Mouse (Mus musculus): ENCODE measurements around the gene Syt1. TPM values are rescaled to one million over a fixed set of nuclear protein-coding genes. Genes with fewer than 3 reads are reported as not detected.

Gene Syt1
- total RNA-seq, 2 experiments from 2014 or later = 1,117 to 1,180 TPM

- intact Hi-C loops (cut with DNase I) = no loop called here
- DNase-seq (ENCODE audit: low spot score in 2 of 2) = no peak
Observed at GRCm38 (mm10) chr10:108504128-108504870, 506.5 kb downstream of the Syt1 start.

DNA sequence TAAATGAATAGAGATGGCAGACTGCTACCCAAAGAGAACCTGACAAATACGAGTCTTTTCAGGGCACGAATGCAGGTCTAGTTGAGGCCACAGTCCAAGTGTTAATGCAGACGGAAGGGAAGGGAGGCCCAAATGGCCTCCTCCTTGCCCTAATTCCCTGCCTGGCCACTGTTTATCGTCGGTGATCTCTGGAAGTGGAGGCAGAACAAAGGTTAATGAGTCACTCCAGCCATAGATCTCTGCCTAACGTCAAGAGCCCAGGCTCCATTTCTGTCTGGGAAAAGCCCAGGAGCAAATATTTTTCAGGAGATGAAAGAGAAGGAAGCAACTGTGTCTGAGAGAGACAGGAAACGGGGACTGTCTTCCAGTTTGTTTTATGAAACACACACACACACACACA, 520.6 kb downstream of the Syt1 start:
- intact Hi-C loops (cut with DNase I) = no loop called here
- DNase-seq (ENCODE audit: low spot score in 2 of 2) = no peak

DNA sequence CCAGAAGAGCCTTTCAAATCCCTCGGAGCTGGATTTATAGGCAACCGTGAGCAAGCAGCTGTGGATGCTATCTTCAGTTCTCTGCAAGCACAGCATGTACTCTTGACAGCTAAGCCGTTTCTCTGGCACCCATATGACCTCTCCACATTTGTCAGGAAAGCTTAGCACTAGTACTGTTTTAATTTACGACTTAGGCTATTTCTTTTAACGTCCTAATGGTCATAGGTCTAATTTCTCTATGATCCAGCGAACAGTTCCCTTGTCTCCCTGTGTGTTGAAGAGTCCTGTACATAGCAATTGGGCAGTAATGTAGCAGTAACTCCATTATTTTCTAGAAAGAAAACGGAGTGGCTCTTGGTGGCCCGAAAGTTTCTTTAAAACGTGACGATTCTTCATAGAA, 526.8 kb downstream of the Syt1 start:
- intact Hi-C loops (cut with DNase I) = no loop called here
- DNase-seq (ENCODE audit: low spot score in 2 of 2) = no peak

- DNase-seq (ENCODE audit: low spot score in 2 of 2) = peak in 1 of 2 experiments; percentile 50
- intact Hi-C loops (cut with DNase I) = no loop called here
Observed at GRCm38 (mm10) chr10:108480146-108480850, 530.5 kb downstream of the Syt1 start.

GRCm38 (mm10) chr10:108470319-108470955, 540.3 kb downstream of the Syt1 start:
- no peak for DNase-seq (ENCODE audit: low spot score in 2 of 2)
- intact Hi-C loops (cut with DNase I) = no loop called here

DNA sequence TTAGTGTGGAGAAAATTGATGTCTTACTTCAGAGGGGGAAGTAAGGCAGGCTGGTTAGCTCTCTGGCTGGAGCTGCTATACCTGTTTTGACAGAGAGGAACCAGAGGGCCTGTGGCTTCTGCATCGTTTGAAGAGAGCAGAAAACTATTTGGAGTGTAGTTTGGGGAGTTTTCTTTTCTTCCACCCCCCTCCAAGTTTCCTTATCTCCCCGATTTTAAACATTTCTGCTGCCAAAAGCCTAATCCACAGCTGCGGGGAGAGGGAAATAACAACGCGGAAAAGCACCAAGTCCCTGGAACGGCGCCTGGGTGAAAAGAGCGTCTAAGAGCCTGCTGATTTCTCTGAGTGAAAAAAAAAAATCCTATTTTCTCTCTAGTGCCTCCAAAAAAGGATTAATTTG, 544.2 kb downstream of the Syt1 start:
- intact Hi-C loops (cut with DNase I) = no loop called here
- DNase-seq (ENCODE audit: low spot score in 2 of 2) = no peak

DNA sequence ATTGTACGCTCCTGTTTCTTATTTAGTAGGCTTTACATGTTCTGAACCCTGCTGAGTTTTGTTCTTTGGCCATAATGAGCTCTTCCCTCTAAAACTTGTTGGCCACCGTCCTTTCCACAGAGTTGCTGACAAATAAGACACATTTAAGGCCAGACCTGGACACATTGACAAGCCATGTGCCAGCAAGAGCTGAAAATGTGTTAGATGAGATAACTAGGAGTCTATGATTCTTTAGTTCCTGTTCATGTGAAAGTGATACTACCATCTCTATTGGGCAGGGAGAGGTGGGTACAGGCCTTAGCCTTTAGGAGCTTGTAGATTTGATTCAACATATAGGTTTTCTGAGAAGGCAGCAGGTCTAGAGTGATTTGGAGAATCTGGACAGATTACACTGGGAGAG, 548.9 kb downstream of the Syt1 start:
- DNase-seq (ENCODE audit: low spot score in 2 of 2) = no peak
- intact Hi-C loops (cut with DNase I) = no loop called here

- intact Hi-C loops (cut with DNase I) = loop anchor here (5.0 to 10.0 kb wide), 4 partner anchors 80 to 548 kb away; no protein-coding TSS in a partner anchor
- DNase-seq (ENCODE audit: low spot score in 2 of 2) = peak in 1 of 2 experiments; percentile 71
Observed at GRCm38 (mm10) chr10:108457054-108457453, 553.7 kb downstream of the Syt1 start.

GRCm38 (mm10) chr10:108455883-108456282, 554.9 kb downstream of the Syt1 start:
- peak in 1 of 2 experiments; percentile 64 for DNase-seq (ENCODE audit: low spot score in 2 of 2)
- intact Hi-C loops (cut with DNase I) = loop anchor here (5.0 to 10.0 kb wide), 4 partner anchors 81 to 549 kb away; no protein-coding TSS in a partner anchor

DNA sequence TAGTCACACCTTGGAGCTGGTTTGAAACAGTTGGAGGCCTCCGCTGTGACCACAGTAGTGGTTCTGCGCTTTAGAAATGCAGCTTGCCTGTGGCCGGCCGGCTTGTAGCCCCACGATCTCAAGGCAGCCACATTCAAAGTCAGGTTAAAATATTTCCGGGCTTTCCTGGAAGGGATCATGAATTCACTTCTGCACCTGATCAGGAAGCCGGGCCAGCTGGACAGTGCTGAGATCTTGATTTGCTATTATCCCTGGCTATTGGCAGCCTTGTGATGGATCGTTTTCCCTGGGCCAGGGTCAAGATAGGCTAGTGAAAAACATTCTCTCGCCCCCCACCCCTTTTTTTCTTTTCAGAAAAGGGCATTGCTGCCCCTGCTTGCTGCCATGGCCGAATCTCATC, 555.6 kb downstream of the Syt1 start:
- no peak for DNase-seq (ENCODE audit: low spot score in 2 of 2)
- intact Hi-C loops (cut with DNase I) = loop anchor here (5.0 to 10.0 kb wide), 4 partner anchors 82 to 550 kb away; no protein-coding TSS in a partner anchor

DNA sequence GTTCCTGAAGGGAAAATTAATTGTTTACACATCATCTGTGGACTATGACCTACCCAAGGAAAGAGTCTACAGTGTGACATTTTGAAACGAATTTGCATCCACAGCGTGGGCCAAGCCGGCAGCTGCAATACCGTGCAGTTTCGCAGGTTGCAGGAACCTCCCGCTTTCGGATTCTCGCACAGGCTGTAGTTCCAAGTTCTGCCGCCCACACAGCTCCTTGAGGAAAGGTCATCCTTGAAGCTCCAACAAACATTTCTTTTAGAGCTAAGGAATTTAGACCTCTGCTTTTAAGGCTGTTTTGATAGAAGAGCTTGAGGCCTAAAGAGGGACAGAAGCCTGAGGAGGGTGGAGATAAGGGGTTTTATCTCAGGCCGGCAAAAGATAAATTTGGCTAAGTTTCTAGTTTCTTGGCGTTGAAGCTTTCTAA, 556.1 kb downstream of the Syt1 start:
- peak; percentile 55 to 91 for DNase-seq (ENCODE audit: low spot score in 2 of 2)
- intact Hi-C loops (cut with DNase I) = loop anchor here (5.0 to 10.0 kb wide), 4 partner anchors 83 to 550 kb away; no protein-coding TSS in a partner anchor

- intact Hi-C loops (cut with DNase I) = loop anchor here (10.0 kb wide), 1 partner anchor 551 kb away; no protein-coding TSS in a partner anchor
- no peak for DNase-seq (ENCODE audit: low spot score in 2 of 2)
Observed at GRCm38 (mm10) chr10:108453561-108453960, 557.2 kb downstream of the Syt1 start.

- DNase-seq (ENCODE audit: low spot score in 2 of 2) = no peak
- intact Hi-C loops (cut with DNase I) = loop anchor here (10.0 kb wide), 1 partner anchor 552 kb away; no protein-coding TSS in a partner anchor
Observed at GRCm38 (mm10) chr10:108452421-108452820, 558.4 kb downstream of the Syt1 start.

DNA sequence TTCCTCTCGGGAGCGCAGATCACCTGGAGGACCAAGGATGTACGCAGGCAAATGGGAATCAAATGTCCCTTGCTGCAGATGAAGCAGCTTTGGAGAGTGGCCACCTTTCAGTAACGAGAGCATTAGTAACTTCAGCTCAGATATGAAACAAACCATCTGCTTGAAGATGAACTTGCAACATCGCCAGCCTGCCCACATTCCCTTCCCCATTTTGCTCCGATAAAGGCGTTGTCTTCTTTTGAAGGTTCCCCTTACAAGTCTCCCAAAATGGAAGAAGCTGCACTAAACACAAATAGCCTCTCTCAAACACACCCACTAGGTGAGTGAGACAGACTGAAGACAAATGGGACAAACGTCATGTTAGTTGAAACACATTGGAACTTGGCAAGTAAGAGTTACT, 559.3 kb downstream of the Syt1 start:
- intact Hi-C loops (cut with DNase I) = loop anchor here (10.0 kb wide), 1 partner anchor 553 kb away; no protein-coding TSS in a partner anchor
- peak in 1 of 2 experiments; percentile 45 for DNase-seq (ENCODE audit: low spot score in 2 of 2)

- DNase-seq (ENCODE audit: low spot score in 2 of 2) = no peak
- intact Hi-C loops (cut with DNase I) = loop anchor here (10.0 kb wide), 1 partner anchor 554 kb away; no protein-coding TSS in a partner anchor
Observed at GRCm38 (mm10) chr10:108450401-108450800, 560.4 kb downstream of the Syt1 start.

DNA sequence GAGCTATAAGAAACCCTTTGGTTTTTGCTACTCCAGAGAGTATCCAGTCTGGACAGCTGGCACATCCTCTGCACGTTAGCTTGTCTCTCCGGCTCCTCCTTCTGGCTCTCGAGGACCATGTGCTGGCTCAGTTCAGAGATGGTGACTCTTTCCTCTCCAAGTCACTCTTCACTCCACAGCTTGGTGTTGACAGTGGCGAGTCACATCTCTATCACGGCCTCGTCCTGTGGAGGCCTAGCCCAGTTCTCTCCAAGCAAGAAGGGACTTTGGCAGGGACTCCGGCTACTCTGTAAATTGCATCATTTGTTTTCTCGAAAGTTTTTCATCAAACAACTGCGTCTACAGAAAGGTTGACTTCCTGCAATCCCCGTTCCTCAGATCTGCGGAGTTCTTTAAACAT, 562.4 kb downstream of the Syt1 start:
- intact Hi-C loops (cut with DNase I) = no loop called here
- DNase-seq (ENCODE audit: low spot score in 2 of 2) = no peak

Data from left cerebral cortex, postnatal 25 days (tissue).